Mouse (Mus musculus) heart, postnatal 4 days (tissue): ENCODE results near the gene Mea1. TPM values are rescaled to one million over a fixed set of nuclear protein-coding genes. Genes with fewer than 3 reads are reported as not detected.
A peak's percentile ranks its signal among the peaks of the same experiment; 100 is the strongest.

Experiments used
- DNase-seq: peaks from one replicate; pipeline ENCODE4 v3.0.0; 2021
- total RNA-seq, 2 experiments: library from RNA; stranded (reverse); gene quantifications; 2 replicates each; pipeline ENCODE4 v1.2.3; 2021

The Mea1 gene
- total RNA-seq, 2 experiments from 2014 or later: 62.9 to 66.8 TPM

DNA sequence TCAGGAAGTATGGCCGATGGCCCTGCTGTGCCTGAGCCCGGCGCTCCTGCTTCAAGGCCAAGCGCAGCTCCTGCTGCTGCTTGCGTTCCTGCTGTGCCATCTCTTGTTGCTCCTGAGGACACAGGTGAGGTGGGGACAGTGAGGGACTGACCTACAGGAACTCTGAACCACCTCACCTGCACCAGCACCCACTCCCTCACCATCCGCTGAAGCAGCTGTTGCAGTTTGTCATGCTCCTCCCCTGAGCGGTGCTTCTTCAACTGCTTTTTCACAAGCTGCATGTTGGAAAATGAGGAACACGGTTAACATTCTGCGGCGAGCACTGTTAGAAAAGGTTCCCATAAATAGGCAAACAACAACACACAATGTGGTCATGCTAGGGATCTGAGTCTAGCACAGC lies 8.7 kb upstream of the Mea1 start:
- DNase-seq: no peak

DNA sequence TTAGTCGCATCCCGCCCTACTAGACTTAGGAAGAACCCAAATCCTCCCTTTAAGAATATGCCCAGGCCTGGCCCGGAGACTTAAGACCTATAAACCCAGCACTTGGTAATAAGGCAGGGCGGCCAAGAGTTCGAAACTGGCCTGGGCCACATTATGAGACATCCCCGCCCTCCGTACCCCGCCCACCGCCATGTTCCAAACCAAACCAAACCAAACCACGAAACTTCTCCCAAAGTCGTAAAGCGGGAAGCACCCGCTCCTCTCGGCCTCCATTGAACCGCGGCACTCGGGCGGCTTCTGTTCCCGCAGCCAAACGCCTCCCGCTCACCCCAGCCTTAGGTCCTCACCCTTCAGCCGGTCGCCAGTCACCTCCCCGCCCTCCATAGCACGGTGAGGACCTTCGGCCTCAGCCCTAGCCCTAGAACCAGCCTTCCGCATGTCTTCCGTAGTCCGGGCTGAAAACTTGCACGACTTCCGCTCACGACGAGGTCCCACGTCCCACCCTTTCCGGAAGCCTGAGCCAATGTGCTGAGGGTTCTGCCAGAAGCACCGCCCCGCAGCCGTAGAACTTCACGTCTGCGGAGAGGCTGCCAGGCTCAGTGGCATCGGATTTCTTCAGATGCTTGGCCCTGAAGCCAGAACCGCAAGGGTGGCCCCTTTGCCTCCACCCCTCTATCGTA lies 4.6 kb upstream of the Mea1 start, which contains the start of gene Rrp36:
Gene Rrp36 (minus strand): TSS at position 503 of the 680 bp plus-strand sequence.
- peak; percentile 93 for DNase-seq

DNA sequence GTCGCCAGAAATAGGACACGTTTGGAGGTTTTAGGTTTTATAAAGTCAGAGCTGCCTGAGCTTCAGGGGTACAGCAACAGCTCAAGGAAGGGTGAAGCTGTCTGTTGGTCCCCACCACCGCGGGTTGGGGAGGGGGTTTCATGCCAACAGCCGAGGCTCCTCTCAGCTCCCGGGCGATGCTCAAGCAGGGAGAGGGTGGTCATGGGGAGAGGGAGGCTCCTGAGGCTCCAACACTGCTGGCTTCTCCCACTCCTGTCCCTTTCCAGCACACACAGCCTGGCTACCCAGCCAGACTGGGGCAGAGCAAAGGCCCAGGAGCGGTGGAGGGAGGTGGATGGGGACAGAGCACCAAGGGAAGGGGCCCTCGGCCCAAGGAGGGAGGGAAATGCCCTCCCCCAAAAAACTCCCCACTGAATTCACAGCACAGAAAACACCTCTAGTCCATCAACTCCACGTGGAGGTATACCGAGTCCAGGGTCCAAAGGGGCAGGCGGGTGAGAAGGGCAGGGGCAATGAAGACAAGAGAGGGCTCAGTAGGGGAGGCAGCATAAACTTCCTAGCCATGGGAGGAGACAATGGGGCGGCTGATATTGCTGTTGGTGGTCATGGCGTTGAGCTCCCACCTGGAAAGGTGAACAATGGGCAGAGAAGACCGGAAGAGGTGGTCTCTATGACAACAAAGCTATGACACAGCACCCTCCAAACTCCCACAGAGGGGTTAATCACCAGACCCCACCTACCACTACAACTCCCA lies 3.9 kb upstream of the Mea1 start:
- DNase-seq: no peak

DNA sequence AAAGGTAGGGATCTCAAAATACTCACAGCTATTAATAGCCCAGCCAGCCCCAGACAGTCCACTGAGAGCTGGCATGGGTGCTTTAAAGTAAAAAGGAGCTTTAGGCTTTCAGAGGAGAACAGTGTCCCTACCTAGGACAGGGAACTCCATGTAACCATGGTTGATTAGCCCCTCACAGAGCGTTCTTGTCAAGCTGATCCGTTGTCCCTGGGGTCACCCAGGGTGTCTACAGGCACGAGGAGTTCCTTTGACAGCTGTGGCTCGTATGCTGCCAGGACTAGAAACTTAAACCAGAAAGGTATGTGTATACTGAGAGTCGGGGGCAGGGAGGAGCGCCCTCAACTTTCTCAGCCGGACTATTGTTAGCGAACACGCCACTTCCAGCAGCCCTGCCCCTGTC lies 318 bp downstream of the Mea1 start:
- no peak for DNase-seq

DNA sequence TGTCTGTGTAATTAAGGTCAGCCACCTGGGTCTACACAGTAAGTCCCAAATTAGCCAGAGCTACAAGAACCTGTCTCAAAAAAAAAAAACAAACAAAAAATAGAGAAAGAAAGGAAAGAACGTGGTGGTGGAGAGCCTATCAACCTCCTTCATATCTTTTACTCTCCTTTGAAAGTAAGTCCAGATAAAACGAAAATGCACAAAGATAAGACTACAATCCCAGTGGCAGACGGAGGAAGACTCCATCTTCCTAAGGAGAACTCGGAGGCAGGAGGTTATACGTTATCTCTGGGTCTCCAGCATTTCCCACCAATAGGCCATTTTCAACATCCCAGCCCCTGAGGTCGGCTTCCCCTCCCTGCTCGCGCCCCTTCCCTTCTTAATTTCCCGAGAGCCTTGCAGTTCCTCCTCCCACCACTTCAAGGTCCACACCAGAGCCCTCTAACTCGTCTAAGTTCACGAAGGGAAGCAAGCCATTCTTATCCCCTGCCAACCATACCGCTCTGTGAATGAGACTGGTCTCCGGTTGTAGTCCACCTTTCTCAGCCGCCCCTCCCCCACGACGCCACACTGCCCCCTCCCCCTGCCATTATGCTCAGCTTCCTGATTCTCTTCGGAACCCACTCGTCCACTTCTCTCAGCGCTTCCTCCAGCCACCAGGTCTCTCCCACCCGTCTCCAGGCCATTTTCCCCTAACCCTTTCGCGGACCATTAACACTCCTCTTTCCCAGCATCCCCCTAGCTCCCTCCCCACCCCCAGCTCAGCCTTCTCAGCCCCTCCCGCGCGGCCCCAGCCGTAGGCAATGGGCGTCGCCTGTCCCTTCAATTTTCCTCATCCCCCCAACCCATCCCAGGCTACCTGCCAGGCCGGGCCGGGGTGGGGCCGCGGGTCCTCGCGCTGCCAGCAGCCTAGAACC lies 1.5 kb downstream of the Mea1 start:
- peak; percentile 73 for DNase-seq

DNA sequence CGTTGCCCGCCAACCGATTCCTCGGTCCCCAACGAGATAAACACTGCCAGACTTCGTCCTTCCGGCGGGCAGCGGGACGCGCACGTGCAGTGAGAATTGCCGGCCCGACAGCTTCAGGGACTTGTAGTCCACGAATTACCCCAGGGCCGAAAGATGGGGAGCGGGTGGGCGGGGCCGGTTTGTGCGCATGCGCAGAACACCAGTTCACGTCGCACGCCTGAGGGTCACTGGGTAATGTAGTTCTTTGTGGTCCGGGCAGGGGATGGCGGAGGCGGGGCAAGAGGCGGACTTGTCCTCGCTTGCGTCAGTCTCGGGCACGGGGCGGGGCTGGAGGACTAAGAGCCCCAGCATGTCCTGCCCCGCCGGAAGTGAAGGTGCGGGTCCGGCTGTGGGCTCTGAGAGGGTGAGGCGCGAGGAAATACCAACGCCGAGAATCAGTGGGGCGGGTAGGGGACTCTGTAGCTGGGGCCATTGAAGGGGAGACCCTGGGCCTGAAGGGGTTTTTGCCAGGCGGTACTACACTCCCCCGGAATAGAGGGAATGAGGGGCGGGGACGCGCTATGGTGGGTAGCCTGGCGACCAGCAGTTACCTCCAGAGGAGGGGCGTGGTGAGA lies 2.3 kb downstream of the Mea1 start, which contains the start of gene Klhdc3:
Gene Klhdc3 (minus strand): TSS at position 155 of the 614 bp plus-strand sequence.
- DNase-seq: peak; percentile 98

DNA sequence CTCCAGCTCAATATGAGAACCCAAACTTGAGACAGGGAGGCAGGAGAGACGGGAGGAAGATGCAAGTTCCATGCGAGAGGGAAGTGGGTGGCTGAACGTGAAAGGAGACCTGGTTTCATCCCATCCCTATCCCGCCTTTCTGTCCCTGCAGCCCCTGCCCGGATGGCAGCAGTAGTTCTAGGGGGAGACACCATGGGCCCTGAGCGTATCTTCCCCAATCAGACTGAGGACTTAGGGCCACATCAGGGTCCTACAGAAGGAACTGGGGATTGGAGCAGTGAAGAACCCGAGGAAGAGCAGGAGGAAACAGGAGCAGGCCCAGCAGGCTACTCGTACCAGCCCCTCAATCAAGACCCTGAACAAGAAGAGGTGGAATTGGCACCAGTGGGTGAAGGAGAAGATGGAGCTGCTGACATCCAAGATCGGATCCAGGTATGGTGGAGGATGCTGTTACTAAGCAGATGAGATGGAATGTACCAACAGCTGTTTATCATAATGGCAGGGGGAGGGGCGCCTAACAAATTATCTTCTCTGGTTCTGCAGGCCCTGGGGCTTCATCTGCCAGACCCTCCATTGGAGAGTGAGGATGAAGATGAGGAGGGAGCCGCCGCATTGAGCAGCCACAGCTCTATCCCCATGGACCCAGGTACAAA lies 3.0 kb downstream of the Mea1 start:
- DNase-seq: no peak

DNA sequence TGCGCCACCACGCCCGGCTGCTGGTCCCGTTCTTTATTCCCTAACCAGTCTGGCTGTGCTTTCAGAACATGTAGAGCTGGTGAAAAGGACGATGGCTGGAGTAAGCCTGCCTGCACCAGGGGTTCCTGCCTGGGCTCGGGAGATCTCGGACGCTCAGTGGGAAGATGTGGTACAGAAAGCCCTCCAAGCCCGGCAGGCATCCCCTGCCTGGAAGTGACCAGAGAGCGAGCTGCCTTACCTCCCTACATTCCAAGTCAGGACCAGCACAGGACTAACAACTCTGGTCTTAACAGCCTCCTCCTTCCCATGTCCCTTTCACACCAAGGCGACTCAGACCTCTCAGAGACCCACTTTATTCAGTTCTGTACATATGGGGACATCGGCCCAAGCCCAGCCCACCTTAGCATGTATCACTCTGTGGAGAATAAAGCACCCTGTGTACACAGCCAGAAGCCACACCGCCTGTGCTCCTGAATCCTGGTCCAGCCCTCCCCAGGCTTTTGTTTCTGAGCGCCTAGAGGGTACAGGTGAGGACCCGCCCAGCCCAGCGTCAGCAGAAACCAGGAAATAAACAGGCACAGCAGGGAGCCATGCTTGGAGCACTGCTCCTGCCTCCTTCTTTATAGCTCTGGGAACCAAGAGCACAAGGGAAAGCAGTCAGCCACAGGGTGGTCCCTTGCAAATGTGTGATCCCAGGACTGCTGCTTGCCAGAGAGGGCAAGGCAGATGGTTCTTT lies 4.2 kb downstream of the Mea1 start:
- DNase-seq: no peak

DNA sequence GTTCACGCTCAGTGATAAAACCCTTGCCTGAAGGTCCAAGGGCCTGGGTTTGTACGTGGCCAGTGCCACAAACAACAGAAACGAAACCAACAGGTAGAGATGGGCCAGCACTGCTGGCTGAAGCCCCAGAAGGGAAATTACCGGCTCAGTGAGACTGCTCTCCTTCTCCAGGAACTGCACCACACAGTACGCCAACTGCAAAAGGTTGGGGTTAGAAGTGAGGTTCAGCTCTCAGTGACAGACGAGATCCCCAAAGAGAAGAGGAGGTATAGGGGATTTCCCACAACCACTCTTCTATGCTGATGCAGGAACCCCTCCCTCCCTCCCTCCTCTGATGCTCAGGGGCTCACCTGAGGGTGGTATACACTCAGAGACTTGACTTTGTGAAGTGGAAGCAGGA lies 7.3 kb downstream of the Mea1 start:
- DNase-seq: no peak

DNA sequence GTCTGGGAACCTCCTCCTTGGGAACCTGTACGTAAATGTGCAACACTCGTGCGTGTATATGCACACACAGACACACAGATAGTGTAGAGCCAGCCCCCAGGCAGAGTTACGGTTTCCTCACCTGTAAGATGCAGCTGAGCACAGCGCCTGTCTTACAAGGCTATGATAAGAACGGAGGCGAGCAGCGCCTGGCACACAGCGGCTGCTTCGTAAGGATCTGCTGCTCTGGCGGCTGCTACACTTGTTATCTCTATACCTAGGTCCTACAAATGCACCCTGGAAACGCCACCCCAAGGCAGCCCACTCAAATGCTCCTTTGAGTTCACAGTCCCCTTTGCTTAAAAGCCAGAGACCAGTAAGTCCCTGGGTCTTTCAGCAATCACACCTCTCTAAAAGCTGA lies 12.1 kb downstream of the Mea1 start:
- DNase-seq: no peak

DNA sequence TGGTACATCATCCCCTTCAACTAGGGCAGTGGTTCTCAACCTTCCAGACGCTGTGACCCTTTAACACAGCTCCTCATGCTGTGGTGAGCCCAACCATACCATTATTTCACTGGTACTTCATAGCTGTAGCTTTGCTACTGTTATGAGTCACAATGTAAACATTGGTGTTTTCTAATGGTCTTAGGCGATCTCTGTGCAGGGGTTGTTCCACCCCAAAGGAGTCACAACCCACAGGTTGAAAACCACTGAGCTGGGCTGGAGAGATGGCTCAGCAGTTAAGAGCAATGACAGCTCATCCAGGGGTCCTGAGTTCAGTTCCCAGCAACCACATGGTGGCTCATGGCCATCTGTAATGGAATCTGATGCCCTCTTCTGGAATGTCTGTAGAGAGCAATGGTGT lies 12.8 kb downstream of the Mea1 start:
- DNase-seq: no peak

DNA sequence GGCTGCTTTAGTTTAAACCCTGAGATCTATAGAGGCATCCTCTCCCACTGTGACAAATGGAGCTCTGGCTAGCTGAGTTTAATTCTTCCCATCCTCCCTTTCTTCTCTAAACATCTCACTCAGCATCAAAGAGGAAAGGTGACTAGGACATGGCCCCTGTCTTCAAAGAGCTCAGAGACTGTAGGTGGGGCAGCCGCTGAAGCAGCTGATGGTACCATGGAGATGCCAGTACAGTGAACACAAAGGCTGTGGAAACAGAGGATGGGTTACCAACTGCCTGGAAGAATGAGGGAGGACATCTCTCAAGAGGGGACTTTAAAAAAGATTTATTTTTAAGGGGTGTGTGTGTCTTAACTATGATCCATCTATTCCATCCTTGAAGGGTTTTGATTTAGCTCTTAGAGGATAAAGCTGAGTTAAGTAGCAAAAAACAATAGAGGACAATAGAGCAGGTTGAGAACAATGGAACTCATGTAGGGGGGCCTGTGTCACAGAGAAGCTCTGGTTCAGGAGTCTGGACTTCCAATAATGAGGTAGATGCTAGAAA lies 16.0 kb downstream of the Mea1 start:
- no peak for DNase-seq

DNA sequence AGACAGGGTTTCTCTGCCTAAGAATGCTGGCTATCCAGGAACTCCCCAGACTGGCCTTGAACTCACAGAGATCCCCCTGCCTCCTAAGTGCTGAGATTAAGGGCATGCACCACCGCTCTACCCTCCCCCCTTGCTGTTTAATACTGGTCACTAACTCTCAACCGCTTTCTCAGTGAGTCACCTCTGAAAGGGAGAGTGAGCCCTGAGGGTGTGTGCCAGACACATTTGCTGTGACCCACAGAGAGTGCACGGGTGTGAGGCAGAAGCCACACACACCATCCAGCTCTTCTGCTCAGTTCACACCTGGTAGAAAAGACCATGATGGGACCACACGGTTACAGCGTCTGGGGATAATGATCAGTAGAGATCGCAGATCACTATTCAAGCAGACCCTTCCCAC lies 19.9 kb downstream of the Mea1 start:
- DNase-seq: no peak

DNA sequence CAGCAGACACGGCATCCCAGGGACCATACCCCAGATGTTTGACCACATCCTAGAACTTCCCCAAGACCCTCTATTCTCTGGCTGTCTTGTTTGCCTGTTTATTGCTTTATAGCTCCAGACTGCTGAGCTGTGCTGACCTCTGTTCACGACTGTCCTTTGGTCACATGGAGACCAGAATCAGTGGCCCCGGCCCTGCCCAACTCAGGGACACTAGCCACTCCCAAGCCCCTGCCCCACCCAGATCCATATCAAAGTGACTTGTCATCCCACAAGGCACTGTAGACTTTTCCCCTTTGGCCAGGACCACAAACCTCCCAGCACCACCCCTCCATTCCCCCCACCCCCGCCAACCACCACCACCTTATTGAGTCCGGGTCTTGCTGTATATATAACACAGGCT lies 20.7 kb downstream of the Mea1 start:
- no peak for DNase-seq

DNA sequence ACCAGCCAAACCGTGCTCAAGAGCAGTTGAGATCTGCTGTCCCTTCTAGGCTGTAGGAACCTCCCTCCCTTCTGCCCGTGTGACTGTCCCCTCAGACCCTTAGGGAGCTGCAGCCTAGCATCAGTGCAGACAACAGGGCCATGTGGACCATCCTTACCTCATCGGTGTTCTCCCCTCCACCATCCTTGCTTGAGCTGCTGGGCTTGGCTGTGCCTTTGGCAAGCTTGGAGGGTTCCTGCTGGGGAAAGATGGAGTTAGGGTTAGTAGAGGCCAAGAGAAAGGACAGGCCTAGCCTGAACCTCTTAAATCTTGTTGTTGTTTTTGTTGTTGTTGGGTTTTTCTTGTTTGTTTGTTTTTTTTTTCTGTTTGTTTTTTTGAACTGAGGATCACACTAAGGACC lies 21.3 kb downstream of the Mea1 start:
- no peak for DNase-seq

DNA sequence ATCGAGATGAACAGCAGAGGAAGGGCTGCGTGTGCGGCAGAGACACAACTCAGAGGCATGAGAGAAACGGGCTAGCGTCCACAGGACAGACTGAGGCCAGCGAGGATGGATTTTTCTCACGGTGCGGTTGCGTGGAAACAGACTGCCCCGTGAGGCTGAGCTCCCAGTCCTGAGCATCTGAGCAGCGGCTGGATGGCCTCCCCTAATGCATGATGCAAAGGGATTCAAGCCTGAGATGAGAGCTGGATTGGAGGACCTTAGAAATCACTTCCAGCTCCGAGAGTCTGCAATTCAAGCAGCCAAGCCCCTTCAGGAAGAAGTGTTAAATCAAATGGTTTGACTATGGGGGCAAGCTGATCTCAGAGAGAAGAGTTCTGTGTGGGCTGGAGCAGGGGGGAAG lies 22.9 kb downstream of the Mea1 start:
- DNase-seq: no peak

DNA sequence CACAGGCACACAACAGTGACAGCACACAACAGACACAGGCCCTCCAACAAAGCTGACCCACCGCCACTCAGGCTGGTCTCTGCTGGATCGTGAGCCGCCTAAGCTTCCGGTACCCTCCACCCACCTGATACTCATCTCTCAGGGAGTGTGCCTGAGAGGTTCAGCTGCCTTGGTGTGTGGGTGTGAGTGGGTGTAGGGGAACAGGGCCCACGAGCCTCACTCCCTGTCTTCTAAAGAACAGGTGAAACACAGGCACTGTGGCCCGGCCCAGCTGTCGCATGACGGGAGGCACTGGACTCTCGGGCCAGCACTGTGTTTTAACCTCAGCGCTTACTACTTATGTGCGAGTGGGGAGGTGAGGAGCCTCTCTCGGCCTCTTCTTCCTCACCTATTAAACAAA lies 23.5 kb downstream of the Mea1 start:
- DNase-seq: no peak

DNA sequence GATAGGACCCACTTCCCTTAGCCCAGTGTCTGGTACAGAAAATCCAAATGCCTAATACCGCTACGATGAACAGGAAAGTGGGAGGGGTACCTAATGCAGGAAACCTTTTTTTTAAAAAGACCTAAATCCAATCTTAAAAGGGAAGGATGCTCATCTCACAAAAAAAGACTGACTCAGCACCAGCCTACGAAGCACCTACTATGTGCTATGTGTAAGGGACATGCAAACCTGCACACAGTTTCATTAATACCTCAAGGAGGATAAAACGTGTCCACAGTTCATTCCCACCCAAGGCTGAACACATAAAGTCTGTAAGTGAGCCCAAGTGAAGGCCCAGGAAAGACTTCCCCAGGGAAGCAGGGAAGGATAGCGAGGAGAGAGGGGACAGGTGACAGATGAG lies 23.9 kb downstream of the Mea1 start:
- DNase-seq: no peak

DNA sequence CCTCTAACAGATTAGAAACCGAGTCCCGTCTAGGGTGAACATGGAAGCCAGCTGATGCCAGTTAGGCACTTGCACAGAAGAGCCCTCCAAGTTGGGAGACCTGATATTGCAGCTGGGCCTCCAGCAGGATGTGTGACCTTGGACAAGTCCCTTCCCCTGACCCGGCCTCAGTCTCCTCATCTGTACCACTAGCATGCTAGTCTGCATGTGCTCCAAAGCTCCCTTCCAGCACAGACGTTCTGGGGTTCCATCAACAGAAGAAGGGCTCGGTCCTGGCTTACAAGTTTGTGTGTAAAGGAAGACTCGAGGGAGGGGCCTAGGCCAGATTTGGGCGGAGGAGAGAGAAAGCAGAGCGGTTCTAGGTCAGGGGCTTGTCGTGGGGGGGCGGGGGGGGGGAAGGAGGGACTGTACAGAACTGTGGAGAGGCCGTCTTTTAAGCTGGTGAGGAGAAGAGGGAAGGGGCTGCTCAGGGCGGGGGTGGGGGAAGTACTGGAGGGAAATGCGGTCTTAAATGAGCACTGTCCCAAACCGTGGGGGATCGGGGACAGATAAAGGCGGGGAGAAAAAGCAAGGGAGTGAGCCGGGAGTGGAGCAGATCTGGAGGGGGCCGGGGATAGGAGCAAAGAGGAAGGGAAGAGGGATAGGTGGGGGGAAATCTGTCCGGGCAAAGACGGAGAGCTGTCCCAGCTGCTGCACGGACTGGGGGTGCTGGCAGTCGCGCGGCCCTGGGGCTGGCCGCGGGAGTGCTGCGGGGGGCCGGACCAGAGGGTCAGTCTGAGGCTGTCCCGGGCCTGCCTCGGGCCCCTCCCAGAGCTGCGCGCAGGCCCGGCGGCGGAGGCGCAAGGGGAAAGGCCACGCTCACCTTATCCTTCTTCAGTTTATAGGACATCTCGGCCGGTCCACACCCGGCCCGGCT lies 25.6 kb downstream of the Mea1 start:
- no peak for DNase-seq
